Mouse (Mus musculus): ENCODE results near the gene Ifnlr1. TPM values are rescaled to one million over a fixed set of nuclear protein-coding genes. Genes with fewer than 3 reads are reported as not detected.

Ifnlr1 gene
- total and polyA plus RNA-seq, 3 experiments = 0.03 TPM; not detected in 2

- H3K9me3 ChIP-seq (replicated peaks; ENCODE audit: insufficient read depth, low read length) = no peaks in the 10 kb centered on the region
- no peak for DNase-seq (ENCODE audit: low read depth, low spot score)
- H3K4me3 ChIP-seq (ENCODE audit: control insufficient read depth in 1 of 2, insufficient read depth in 1 of 2, low read depth in 2 of 2, low read length in 2 of 2) = no peak overlapping the region
- no peak overlapping the region for H3K27ac ChIP-seq (ENCODE audit: control insufficient read depth, low read depth, low read length)
- TF ChIP-seq USF1 (IDR thresholded peaks at IDR 0.05; ENCODE audit: low read depth, low read length) (no peak), ZMIZ1 (IDR thresholded peaks at IDR 0.05; ENCODE audit: low read depth, low read length) (no peak), KAT2A (conservative IDR thresholded peaks at IDR 0.05; ENCODE audit: low read depth, low read length) (no peak), ELF1 (IDR thresholded peaks at IDR 0.05; ENCODE audit: low read depth, low read length) (no peak), MYB (IDR thresholded peaks at IDR 0.05; ENCODE audit: low read depth, low read length) (no peak), MAFK (IDR thresholded peaks at IDR 0.05; ENCODE audit: borderline replicate concordance, low read depth, low read length) (no peak), CTCF (IDR thresholded peaks at IDR 0.05 in 2 of 3, conservative IDR thresholded peaks at IDR 0.05 in 1 of 3; ENCODE audit: control insufficient read depth in 1 of 3, insufficient read depth in 1 of 3, low read depth in 2 of 3, low read length in 3 of 3, poor library complexity in 1 of 3, severe bottlenecking in 1 of 3) (no peak), SMC3 (IDR thresholded peaks at IDR 0.05; ENCODE audit: low read depth, low read length) (no peak), E2F4 (IDR thresholded peaks at IDR 0.05; ENCODE audit: borderline replicate concordance, low read depth, low read length) (no peak)
- no peaks in the 10 kb centered on the region for H3K36me3 ChIP-seq (ENCODE audit: control insufficient read depth in 1 of 2, insufficient read depth in 2 of 2, low read length in 2 of 2)
- H3K9ac ChIP-seq (ENCODE audit: control insufficient read depth, low read depth, low read length, poor library complexity, severe bottlenecking) = no peak overlapping the region
- H3K27me3 ChIP-seq (ENCODE audit: control insufficient read depth in 1 of 2, insufficient read depth in 2 of 2, low read length in 2 of 2) = peaks cover 3% of the 10 kb centered on the region in 2 experiments; a peak in 2 of 4 replicates
- no peaks in the 10 kb centered on the region for H3K4me1 ChIP-seq (ENCODE audit: control insufficient read depth in 1 of 2, insufficient read depth in 2 of 2, low read length in 2 of 2)
- H3K79me2 ChIP-seq (ENCODE audit: control insufficient read depth, insufficient read depth, low read length, poor library complexity) = no peaks in the 10 kb centered on the region
Observed at GRCm38 (mm10) chr4:135674993-135675392, 11.1 kb upstream of the Ifnlr1 start.

- no peak overlapping the region for H3K4me3 ChIP-seq (ENCODE audit: control insufficient read depth in 1 of 2, insufficient read depth in 1 of 2, low read depth in 2 of 2, low read length in 2 of 2)
- no peak for TF ChIP-seq E2F4 (IDR thresholded peaks at IDR 0.05; ENCODE audit: borderline replicate concordance, low read depth, low read length)
- no peak for TF ChIP-seq GATA1 (IDR thresholded peaks at IDR 0.05; ENCODE audit: low read depth, low read length)
- no peak for TF ChIP-seq POLR2A (IDR thresholded peaks at IDR 0.05; ENCODE audit: control insufficient read depth in 1 of 2, insufficient read depth in 1 of 2, low read depth in 1 of 2, low read length in 2 of 2, poor library complexity in 1 of 2)
- no peak for TF ChIP-seq BHLHE40 (IDR thresholded peaks at IDR 0.05; ENCODE audit: borderline replicate concordance, low read depth, low read length)
- TF ChIP-seq KAT2A (conservative IDR thresholded peaks at IDR 0.05; ENCODE audit: low read depth, low read length) = no peak
- no peak for TF ChIP-seq CHD1 (IDR thresholded peaks at IDR 0.05; ENCODE audit: low read depth, low read length)
- TF ChIP-seq ZKSCAN1 (IDR thresholded peaks at IDR 0.05; ENCODE audit: low read depth, low read length) = no peak
- no peak for TF ChIP-seq NRF1 (IDR thresholded peaks at IDR 0.05; ENCODE audit: insufficient read depth, low read depth, low read length, poor library complexity, severe bottlenecking)
- no peak for TF ChIP-seq TCF12 (IDR thresholded peaks at IDR 0.05; ENCODE audit: low read depth, low read length)
- no peak for TF ChIP-seq ZNF384 (IDR thresholded peaks at IDR 0.05; ENCODE audit: low read depth, low read length)
- no peaks in the 10 kb centered on the region for H3K9me3 ChIP-seq (replicated peaks; ENCODE audit: insufficient read depth, low read length)
- H3K27me3 ChIP-seq (ENCODE audit: control insufficient read depth in 1 of 2, insufficient read depth in 2 of 2, low read length in 2 of 2) = peaks cover 3% of the 10 kb centered on the region in 2 experiments; a peak in 2 of 4 replicates
- H3K27ac ChIP-seq (ENCODE audit: control insufficient read depth, low read depth, low read length) = no peak overlapping the region
- no peaks in the 10 kb centered on the region for H3K4me1 ChIP-seq (ENCODE audit: control insufficient read depth in 1 of 2, insufficient read depth in 2 of 2, low read length in 2 of 2)
- DNase-seq (ENCODE audit: low read depth, low spot score) = no peak
- H3K79me2 ChIP-seq (ENCODE audit: control insufficient read depth, insufficient read depth, low read length, poor library complexity) = no peaks in the 10 kb centered on the region
- no peaks in the 10 kb centered on the region for H3K36me3 ChIP-seq (ENCODE audit: control insufficient read depth in 1 of 2, insufficient read depth in 2 of 2, low read length in 2 of 2)
- H3K9ac ChIP-seq (ENCODE audit: control insufficient read depth, low read depth, low read length, poor library complexity, severe bottlenecking) = no peak overlapping the region
Observed at GRCm38 (mm10) chr4:135676476-135676875, 9.6 kb upstream of the Ifnlr1 start.
